Mouse (Mus musculus): ENCODE measurements around the gene Sirt4. TPM values are rescaled to one million over a fixed set of nuclear protein-coding genes. Genes with fewer than 3 reads are reported as not detected.
"Not testable (repeated sequence)": the region's sequence is repeated elsewhere in the genome, so short reads cannot be mapped to it uniquely, and the experiment has no call there.

The Sirt4 gene
- polyA plus RNA-seq, 1 experiment from 2014 or later = 27.5 TPM

GRCm38 (mm10) chr5:115455838-115456237 lies 28.7 kb downstream of the Sirt4 start:
- Histone ChIP-seq H3K9me3 (ENCODE audit: low read length) (no peaks in the 10 kb centered on the region), H3K4me2 (replicated peaks; ENCODE audit: low read depth, low read length) (no peak overlapping the region), H3K36me3 (ENCODE audit: insufficient read depth, low read length) (peaks cover 16% of the 10 kb centered on the region), H3K4me3 (ENCODE audit: low read length) (no peak overlapping the region), H3K4me1 (ENCODE audit: insufficient read depth, low read length) (0 out of 2 replicates have a peak, but pooled peaks cover 3% of the 10 kb centered on the region), H3K27ac (ENCODE audit: low read length) (no peak overlapping the region), H3K9ac (replicated peaks; ENCODE audit: low read length) (no peak overlapping the region), H3K27me3 (ENCODE audit: insufficient read depth, low read length) (no peaks in the 10 kb centered on the region)
- 72% methylated on average over 7 of the region's 7 CpGs for WGBS
- no peak for ATAC-seq (ENCODE audit: low FRiP score, low TSS enrichment)

- H3K9me3 ChIP-seq (ENCODE audit: low read length) = no peaks in the 10 kb centered on the region
- H3K36me3 ChIP-seq (ENCODE audit: insufficient read depth, low read length) = peaks cover 19% of the 10 kb centered on the region
- H3K27ac ChIP-seq (ENCODE audit: low read length) = no peak overlapping the region
- no peak overlapping the region for H3K4me2 ChIP-seq (replicated peaks; ENCODE audit: low read depth, low read length)
- H3K4me3 ChIP-seq (ENCODE audit: low read length) = no peak overlapping the region
- ATAC-seq (ENCODE audit: low FRiP score, low TSS enrichment) = peak; percentile 46; the same call in 1 of the 2 replicates
- H3K9ac ChIP-seq (replicated peaks; ENCODE audit: low read length) = no peak overlapping the region
- 63% methylated on average over 12 of the region's 12 CpGs for WGBS
- H3K4me1 ChIP-seq (ENCODE audit: insufficient read depth, low read length) = 0 out of 2 replicates have a peak, but pooled peaks cover 3% of the 10 kb centered on the region
- no peaks in the 10 kb centered on the region for H3K27me3 ChIP-seq (ENCODE audit: insufficient read depth, low read length)
These were observed 30.0 kb downstream of the Sirt4 start for GRCm38 (mm10) chr5:115454422-115455090.

GRCm38 (mm10) chr5:115450410-115451317 lies 33.9 kb downstream of the Sirt4 start:
- Histone ChIP-seq H3K27ac (ENCODE audit: low read length) (no peak overlapping the region), H3K9ac (replicated peaks; ENCODE audit: low read length) (no peak overlapping the region), H3K4me2 (replicated peaks; ENCODE audit: low read depth, low read length) (no peak overlapping the region), H3K4me3 (ENCODE audit: low read length) (no peak overlapping the region), H3K36me3 (ENCODE audit: insufficient read depth, low read length) (peaks cover 37% of the 10 kb centered on the region), H3K4me1 (ENCODE audit: insufficient read depth, low read length) (0 out of 2 replicates have a peak, but pooled peaks cover 3% of the 10 kb centered on the region), H3K27me3 (ENCODE audit: insufficient read depth, low read length) (no peaks in the 10 kb centered on the region), H3K9me3 (ENCODE audit: low read length) (no peaks in the 10 kb centered on the region)
- 87% methylated on average over 27 of the region's 27 CpGs for WGBS
- ATAC-seq (ENCODE audit: low FRiP score, low TSS enrichment) = no peak

GRCm38 (mm10) chr5:115449247-115449646 lies 35.3 kb downstream of the Sirt4 start:
- H3K4me1 ChIP-seq (ENCODE audit: insufficient read depth, low read length) = no peaks in the 10 kb centered on the region
- no peak overlapping the region for H3K9ac ChIP-seq (replicated peaks; ENCODE audit: low read length)
- H3K9me3 ChIP-seq (ENCODE audit: low read length) = no peaks in the 10 kb centered on the region
- no peak overlapping the region for H3K4me3 ChIP-seq (ENCODE audit: low read length)
- H3K27ac ChIP-seq (ENCODE audit: low read length) = no peak overlapping the region
- 92% methylated on average over 3 of the region's 3 CpGs for WGBS
- H3K27me3 ChIP-seq (ENCODE audit: insufficient read depth, low read length) = no peaks in the 10 kb centered on the region
- peaks cover 49% of the 10 kb centered on the region for H3K36me3 ChIP-seq (ENCODE audit: insufficient read depth, low read length)
- no peak for ATAC-seq (ENCODE audit: low FRiP score, low TSS enrichment)
- no peak overlapping the region for H3K4me2 ChIP-seq (replicated peaks; ENCODE audit: low read depth, low read length)

DNA sequence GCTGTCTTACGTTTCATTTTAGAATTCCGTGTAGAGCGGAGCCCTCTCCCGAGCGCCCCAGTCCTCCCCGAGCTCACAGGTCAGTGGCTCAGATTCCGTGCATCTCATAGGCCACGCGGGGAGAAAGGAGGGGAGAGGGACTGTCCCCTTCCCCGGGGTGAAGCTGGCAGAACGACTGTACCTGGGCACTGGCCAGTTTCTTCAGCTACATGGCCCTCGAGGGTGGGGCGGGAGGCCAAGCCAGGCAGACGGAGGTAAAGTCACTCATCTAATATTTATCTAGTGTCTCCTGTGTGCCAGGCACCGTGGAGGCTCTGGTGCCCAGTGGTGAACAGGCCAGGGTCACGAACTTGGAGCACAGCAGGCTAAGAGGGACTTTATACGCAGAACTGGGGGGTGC lies 37.4 kb downstream of the Sirt4 start:
- Histone ChIP-seq H3K9me3 (ENCODE audit: low read length) (no peaks in the 10 kb centered on the region), H3K9ac (replicated peaks; ENCODE audit: low read length) (no peak overlapping the region), H3K4me3 (ENCODE audit: low read length) (no peak overlapping the region), H3K27me3 (ENCODE audit: insufficient read depth, low read length) (no peaks in the 10 kb centered on the region), H3K27ac (ENCODE audit: low read length) (no peak overlapping the region), H3K4me2 (replicated peaks; ENCODE audit: low read depth, low read length) (no peak overlapping the region), H3K36me3 (ENCODE audit: insufficient read depth, low read length) (peaks cover 64% of the 10 kb centered on the region), H3K4me1 (ENCODE audit: insufficient read depth, low read length) (no peaks in the 10 kb centered on the region)
- ATAC-seq (ENCODE audit: low FRiP score, low TSS enrichment) = no peak
- WGBS = 87% methylated on average over 17 of the region's 17 CpGs

GRCm38 (mm10) chr5:115444130-115444529 lies 40.4 kb downstream of the Sirt4 start:
- 91% methylated on average over 11 of the region's 11 CpGs for WGBS
- Histone ChIP-seq H3K4me2 (replicated peaks; ENCODE audit: low read depth, low read length) (no peak overlapping the region), H3K9ac (replicated peaks; ENCODE audit: low read length) (no peak overlapping the region), H3K27ac (ENCODE audit: low read length) (no peak overlapping the region), H3K4me1 (ENCODE audit: insufficient read depth, low read length) (peaks cover 5% of the 10 kb centered on the region), H3K9me3 (ENCODE audit: low read length) (no peaks in the 10 kb centered on the region), H3K27me3 (ENCODE audit: insufficient read depth, low read length) (no peaks in the 10 kb centered on the region), H3K4me3 (ENCODE audit: low read length) (no peak overlapping the region), H3K36me3 (ENCODE audit: insufficient read depth, low read length) (peaks cover 50% of the 10 kb centered on the region)
- ATAC-seq (ENCODE audit: low FRiP score, low TSS enrichment) = no peak

- 87% methylated on average over 5 of the region's 5 CpGs for WGBS
- not testable (repeated sequence) for ATAC-seq (ENCODE audit: low FRiP score, low TSS enrichment); H3K27me3 ChIP-seq (ENCODE audit: insufficient read depth, low read length); H3K9me3 ChIP-seq (ENCODE audit: low read length); H3K4me2 ChIP-seq (replicated peaks; ENCODE audit: low read depth, low read length); H3K9ac ChIP-seq (replicated peaks; ENCODE audit: low read length); H3K4me3 ChIP-seq (ENCODE audit: low read length); H3K27ac ChIP-seq (ENCODE audit: low read length)
- H3K36me3 ChIP-seq (ENCODE audit: insufficient read depth, low read length) = peaks cover 49% of the 10 kb centered on the region
- H3K4me1 ChIP-seq (ENCODE audit: insufficient read depth, low read length) = peaks cover 20% of the 10 kb centered on the region
These were observed 41.9 kb downstream of the Sirt4 start for GRCm38 (mm10) chr5:115442663-115443062.

DNA sequence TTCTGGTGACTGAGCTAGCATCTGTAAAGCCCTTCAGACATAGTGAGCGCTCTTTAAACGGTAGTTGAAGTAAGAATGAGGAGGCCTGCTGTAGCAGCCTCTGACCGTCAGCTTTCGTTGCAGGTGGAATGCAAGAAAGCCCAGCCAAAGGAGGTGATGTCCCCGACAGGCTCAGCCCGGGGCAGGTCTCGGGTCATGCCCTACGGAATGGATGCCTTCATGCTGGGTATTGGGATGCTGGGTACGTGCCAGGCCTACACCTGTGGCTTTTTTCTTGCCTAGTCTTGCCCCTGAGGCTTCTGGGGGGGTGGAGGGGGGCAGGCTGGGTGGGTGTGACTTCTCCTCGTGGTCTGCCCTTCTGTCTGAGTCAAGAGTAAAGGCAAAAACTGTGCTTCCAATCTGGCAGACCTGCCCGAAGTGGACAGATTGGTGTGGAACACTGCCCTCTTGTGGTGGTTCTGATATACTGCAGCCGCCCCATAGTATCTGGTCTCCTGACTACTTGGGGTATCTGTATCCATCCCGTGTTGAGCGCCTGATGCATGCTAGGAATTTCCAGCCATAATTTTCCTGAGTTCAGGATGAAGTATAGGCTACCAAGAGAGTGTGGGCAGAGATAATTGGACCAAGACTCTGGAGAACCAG lies 43.2 kb downstream of the Sirt4 start:
- 37% methylated on average over 14 of the region's 14 CpGs for WGBS
- peak; percentile 16; the same call in 1 of the 2 replicates for ATAC-seq (ENCODE audit: low FRiP score, low TSS enrichment)
- Histone ChIP-seq H3K9me3 (ENCODE audit: low read length) (no peaks in the 10 kb centered on the region), H3K4me2 (replicated peaks; ENCODE audit: low read depth, low read length) (no peak overlapping the region), H3K36me3 (ENCODE audit: insufficient read depth, low read length) (peaks cover 42% of the 10 kb centered on the region), H3K4me3 (ENCODE audit: low read length) (no peak overlapping the region), H3K9ac (replicated peaks; ENCODE audit: low read length) (no peak overlapping the region), H3K4me1 (ENCODE audit: insufficient read depth, low read length) (peaks cover 33% of the 10 kb centered on the region), H3K27me3 (ENCODE audit: insufficient read depth, low read length) (no peaks in the 10 kb centered on the region), H3K27ac (ENCODE audit: low read length) (no peak overlapping the region)

DNA sequence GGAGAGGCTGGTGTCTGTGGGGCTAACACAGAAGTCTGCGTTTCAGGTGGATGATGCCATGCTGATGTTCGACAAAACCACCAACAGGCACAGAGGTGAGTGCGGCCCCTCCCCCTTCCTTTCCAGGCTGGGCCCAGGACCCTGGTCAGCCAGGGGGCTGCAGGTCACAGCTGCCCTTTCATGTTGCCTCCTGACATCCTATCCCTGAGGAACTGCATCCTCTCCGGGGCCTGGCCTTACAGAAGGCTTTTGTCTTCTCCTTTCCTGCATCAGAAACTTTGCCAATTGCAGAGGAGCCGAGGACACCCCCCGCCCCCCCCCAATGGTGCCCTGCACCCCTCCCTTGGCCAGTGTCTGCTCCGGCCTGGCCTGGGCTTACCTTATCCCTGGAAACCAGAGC lies 45.9 kb downstream of the Sirt4 start:
- Histone ChIP-seq H3K4me1 (ENCODE audit: insufficient read depth, low read length) (peaks cover 56% of the 10 kb centered on the region), H3K27me3 (ENCODE audit: insufficient read depth, low read length) (no peaks in the 10 kb centered on the region), H3K9me3 (ENCODE audit: low read length) (no peaks in the 10 kb centered on the region), H3K4me2 (replicated peaks; ENCODE audit: low read depth, low read length) (no peak overlapping the region), H3K4me3 (ENCODE audit: low read length) (no peak overlapping the region), H3K36me3 (ENCODE audit: insufficient read depth, low read length) (peaks cover 19% of the 10 kb centered on the region), H3K9ac (replicated peaks; ENCODE audit: low read length) (0 out of 2 replicates have a peak overlapping the region, but pooled peaks have one; percentile 14), H3K27ac (ENCODE audit: low read length) (no peak overlapping the region)
- ATAC-seq (ENCODE audit: low FRiP score, low TSS enrichment) = no peak
- 27% methylated on average over 7 of the region's 7 CpGs for WGBS

All from kidney, embryonic 16.5 days (tissue).